Mouse (Mus musculus) retina, adult 2 months (tissue): ENCODE data around the gene Stk39.

ENCODE experiments used
- DNase-seq: peaks from one replicate; pipeline ENCODE4 v3.0.0-alpha.2; 2012; ENCODE audit warnings: low read depth, low spot score

Gene Stk39

DNA sequence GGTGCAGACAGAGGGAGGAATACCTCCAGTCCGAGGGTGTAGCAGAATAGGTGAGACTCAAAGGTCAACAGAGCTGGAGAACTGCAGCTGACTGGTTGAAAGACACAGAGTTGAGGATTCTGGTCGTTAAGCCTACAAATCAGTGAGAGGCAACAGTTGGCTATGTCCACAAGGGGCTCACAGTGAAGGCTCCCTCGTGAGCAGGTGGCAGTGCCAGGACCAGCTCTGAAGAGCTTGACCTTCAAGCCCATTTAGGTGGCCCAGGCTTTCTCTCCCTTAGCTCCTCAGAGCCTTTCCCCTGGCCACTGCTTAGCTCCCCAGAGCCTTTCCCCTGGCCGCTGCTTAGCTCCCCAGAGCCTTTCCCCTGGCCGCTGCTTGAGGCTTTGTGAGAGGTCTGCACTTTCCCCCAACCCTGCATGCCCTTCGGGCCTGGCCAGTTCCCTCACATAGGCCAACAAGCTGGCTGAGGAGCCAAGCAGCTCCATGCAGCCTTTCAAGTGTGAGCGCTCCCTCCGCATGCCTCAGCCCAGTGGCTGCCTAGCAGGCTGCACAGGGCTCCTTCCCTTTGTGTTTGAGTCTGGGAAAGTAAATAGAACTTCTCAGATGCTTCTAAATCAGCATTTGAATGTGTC is 125.3 kb downstream of the Stk39 start:
- no peak for DNase-seq

DNA sequence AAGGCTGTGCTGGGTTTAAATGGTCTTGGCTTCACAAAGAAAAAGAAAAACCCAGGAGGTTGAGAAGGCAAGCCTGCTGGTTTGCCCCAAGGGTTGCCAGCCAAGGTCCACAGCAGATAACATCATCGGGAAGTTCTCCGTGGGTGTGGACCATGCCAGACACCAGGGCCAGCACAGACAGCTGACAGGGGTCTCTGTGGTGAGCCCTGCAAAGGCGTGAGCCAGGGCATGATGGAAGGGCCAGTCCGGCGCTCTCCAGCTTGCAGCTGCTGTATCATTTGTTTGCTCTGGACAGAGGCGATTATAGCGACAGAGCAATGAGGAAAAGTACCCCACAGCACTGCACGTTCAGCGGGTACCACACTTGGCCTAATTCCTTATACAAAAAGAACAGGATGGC is 126.8 kb downstream of the Stk39 start:
- DNase-seq, result no peak

DNA sequence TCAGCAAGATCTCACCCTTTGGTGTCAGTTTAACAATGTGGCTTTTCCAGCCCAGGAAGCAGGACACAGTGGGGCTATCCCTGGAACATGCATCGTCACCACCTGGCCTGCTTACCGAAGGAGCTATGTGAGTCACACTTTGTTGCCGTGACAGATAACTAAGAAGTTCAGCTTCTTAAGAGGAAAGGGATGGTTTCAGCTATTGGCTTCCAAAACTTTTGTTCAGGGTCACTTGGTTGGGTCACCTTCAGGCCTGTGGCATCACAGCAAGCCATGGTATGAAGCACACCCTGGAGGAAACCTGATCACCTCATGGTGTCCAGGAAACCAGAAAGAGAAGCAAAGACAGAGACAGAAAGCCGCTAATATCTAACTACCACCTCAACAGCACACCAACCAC is 128.3 kb downstream of the Stk39 start:
- no peak for DNase-seq

DNA sequence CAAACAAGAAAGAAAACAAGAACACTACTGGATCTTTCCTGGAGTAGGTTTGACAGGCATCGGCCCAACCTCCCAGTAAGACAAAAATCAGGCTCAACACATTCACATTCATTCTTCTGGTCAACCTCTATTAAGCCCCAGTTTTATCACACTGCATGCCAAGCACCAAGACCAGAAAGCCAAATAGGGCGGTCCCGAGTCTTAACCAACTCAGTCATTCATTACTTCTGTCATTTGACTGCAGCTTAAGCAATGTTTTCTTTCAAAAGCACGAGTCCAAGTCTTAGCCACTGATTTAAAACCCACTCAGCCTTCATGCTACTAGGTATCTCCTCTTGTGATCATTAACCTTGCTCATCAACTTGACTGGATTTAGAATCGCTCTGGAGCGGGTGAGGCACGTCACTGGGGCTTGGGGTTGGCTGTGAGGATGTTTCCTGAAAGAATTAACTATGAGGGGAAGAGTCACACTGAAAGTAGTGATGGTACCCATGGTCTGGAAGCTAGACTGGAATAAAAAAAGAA is 129.9 kb downstream of the Stk39 start:
- no peak for DNase-seq

DNA sequence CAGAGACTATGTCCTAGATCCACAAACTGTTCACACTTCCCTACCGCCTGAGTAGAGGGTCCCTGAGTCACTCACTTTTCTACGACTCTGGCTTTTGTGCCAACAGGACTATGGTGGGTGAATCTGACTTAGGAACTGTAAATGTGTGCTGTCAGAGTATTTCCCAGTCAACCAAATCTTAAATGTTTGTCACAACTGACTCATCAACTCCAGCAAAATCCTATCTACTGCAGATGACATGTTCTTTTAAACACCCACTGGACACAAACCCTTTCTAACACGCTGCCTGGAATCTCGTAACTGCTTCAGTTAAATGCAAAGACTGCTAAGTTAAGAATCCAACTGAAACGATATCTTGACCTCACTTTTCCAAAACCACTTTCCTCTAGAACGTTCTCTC is 135.2 kb downstream of the Stk39 start:
- DNase-seq, result no peak

DNA sequence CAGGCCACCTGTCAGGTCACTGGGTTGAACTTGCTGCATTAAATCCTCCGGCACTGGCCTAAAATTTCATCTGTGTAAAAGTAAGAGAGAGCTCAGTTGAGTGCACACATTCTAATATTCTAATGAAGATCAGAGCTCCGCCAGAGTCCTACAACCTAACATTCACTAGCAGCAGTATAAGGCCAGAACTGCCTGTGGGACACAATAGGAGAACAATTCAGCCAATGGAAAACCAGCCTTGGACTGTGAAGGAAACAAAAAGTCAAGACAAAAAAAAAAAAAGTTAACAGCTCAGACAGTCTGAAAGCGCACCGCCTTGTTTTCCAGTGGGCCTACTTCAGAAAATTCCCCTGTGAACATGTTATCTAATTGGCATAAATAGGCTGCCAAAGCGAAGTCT is 137.1 kb downstream of the Stk39 start:
- no peak for DNase-seq

DNA sequence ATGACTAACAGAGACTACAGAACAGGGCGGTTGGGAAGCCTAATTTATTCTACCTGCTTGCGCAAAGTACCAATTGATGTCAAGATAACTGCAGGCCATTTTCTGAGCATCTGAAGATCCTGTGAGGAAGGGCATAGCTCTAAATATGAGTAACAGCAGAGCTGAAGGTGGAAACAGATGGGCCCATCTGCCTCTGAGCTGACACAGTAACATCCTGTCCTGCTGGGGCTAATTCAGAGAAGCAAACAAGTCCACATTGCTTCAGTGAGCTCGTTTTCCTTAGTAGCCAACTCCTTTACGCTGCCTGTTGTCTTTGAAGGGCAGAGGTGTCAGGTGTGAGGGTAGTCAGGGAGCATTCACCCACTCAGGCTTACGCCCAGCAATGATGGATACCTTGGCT is 146.8 kb downstream of the Stk39 start:
- DNase-seq, result no peak

DNA sequence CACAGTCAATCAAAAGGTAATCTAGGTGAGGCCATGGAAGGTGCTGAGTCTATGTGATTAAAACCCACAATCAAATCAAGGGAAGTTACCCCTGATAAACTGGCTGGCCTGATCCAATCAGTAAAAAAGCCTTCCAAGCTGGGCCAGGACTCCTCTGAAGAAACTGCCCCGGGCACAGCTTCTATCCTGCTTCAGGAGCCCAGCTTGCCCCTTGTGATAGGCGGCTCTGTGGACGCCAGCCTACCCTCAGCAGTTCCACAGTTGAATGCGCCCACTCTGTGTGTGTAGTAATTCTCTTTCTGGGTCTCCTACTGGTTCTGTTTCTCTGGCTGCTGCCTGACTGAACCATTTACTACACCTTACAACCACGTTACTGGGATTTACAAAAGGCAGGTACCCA is 150.8 kb downstream of the Stk39 start:
- DNase-seq, result no peak

DNA sequence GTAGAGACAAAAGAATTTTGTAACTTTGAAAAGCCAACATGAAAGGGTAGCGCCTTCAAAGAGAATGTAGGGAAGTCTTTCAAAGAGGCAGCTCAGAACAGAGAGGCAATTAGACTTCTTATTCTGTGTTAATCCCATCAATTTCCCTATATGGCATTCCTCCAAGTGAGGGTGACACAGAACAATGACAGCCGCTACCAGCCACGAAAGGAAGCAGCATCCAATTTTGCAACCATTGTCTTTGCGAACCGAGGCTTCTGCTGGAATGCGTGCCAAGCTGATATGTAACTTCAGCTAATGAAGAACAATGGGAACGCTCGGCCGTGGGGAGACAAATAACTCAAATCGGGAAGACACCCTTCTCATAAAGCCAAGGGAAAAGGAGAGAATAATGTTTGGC is 151.4 kb downstream of the Stk39 start:
- DNase-seq, result no peak

DNA sequence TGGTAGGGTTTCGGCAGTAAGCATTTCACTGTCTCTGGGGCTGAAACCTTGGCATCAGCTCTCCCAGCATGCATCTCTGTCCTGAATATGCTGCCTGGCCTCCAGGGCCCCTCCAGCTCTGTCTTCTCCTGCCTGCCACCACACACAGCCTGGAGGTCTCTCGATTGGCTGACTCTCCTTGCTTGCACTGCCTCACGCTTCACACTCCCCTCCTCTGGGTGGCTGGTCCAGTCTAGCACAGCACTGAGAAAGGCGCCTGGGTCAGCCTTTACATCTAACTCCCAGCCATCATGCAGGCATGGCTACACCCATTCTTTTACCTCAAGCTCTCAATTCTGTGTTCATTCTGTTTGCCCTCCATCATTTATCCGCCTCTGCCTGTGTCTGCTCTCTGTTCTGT is 153.6 kb downstream of the Stk39 start:
- DNase-seq, result no peak

DNA sequence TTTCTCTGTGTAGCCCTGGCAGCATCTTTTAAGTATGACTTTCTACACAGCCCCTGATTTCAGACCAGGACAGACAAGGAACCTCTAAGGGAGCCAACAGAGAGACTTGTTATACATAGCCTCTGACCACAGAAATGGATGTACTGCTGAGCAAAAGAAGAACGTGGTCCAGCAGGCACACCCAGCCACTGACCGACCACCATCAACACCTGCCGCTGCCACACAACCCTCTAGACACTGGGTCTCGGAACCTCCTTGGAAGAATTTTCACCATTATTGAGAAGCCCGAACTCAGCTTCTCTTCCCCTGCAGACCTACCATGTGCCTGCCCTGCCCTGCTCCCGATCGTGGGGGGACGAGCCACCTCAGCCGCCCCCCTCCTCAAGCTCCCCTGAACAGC is 154.2 kb downstream of the Stk39 start:
- no peak for DNase-seq

DNA sequence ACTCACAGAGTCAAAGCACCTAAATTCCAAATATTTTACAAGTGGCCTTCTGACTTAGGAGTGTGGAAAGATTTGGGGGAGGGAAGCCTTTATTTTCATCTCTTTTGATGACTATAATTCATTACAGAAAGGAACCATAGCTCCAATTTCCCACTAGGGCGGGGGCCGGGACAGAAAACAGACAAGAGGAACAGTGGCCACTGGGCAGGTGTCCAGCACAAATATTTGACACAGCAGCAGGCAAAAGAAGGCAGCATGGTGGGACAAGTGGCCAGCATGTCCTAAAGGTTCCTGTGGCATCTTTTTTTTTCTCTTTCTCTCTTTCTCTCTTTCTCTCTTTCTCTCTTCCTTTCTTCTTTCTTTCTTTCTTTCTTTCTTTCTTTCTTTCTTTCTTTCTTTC is 154.6 kb downstream of the Stk39 start:
- DNase-seq, result no peak

DNA sequence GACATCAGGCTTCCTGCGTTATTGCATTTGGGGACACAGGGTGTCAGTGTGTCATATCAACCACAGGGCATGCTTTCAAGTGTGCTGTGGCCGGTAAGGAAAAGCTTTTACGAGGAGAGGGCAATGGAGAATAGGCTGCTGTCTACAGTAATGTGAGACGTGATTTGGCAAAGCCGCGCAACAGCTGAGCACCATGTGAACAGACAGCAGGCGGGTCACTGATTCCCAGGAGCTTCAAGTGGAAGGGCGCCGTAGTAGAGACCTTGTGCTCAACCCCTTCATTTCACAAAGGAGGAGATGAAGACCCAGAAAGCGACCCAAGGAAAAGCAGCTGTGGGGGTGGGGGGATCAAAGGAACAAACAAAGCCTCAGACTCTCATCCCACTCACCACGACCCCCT is 156.8 kb downstream of the Stk39 start:
- no peak for DNase-seq

DNA sequence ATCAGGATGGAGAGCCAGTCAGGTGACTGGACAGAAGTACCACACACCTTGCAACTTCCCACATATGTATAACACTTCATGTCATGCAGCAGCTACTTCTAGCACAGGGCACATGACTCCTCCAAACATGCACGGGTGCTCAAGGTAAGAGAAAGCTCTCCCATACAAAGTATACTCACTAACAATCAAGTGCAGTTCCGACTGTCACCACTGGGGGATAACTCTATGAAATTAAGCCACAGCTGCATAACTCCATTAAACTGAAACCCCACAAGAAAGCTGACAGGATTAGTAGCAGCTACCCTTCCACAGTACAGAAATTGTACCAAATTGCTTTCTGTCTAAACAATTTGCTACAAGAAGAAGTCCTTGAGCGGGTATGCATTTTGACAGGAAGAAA is 161.9 kb downstream of the Stk39 start:
- no peak for DNase-seq

DNA sequence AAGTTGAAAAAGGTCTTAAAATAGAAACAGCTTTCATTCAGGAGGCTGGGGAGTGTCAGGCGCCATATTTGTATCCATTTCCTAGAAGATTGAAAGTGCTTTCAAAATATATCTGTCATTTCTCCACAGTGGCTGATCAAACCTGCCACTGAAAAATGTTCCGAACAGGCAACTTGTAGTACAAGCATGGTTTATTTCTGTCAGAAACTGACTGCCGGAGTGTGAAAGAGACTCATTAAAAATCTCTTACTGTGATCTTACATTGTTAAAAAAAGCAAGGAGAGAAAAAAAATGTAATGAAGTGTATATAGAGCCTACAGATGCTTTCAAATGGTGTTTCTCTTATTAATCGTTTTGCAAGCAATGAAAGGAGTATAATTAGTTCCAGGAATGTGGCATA is 165.5 kb downstream of the Stk39 start:
- DNase-seq, result no peak

DNA sequence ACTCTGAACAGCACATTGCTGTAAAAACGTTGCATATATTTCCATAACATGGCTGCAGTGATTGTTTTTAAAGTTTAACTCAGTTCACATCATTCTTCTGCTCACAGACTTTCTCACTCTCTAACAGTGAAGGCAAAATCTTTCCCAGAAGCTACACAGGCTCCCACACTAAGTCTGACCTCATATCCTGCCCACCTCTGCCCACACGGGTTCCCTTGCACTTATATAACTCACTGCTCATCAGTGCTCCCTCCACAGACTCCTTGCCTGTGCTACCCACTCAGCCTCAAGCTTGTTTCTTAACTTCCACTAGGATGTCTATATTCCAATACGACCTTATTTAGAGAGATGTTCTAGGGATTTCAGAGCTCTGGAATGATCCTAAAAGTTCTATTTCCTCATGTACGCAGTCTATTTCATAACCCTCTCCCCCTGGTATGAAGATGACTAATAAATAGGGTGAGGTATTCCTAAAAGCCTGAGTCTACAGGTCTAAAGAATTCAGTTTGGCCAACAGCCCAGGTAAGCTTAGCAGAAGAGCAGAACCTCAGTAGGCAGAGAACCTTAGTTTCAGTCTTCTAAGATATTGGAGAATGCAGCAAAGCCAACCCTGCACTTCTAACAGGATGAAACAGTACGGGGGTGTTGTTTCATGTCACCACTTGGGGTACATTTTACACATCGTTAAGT is 167.2 kb downstream of the Stk39 start:
- DNase-seq, result no peak

DNA sequence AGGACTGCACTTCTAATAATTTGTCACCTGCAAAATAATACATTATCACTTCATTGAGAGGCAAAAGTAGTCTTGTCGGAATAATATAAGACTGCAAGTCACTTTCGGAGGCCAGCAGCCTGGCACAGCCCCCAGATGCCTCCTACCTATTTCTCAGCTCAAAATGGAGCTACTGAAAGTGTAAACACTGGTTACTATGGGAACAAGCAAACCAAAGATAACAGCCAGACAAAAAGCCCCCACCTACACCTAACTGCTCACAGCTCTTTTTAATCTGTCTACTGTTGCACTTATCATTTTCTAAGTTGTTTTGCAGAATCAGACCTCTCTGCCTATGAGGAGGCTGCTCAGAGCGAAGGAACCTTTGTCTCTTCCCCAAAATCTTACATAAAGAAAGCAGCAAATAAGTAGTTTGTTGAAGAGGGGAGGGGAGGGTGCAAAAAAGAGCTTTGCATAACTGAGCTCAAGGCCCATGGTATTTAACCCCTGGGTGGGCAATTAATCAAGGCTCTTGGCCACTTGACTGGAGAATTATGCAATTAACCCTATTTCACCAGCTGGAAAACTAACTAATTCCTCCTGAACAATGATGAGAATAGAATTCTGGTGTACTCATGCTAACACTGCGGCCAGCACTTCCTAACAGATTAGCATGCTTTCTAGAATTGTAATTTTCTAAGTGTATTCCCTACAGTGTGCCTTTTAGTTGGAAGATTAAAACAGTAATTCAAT is 170.1 kb downstream of the Stk39 start:
- DNase-seq, result no peak

DNA sequence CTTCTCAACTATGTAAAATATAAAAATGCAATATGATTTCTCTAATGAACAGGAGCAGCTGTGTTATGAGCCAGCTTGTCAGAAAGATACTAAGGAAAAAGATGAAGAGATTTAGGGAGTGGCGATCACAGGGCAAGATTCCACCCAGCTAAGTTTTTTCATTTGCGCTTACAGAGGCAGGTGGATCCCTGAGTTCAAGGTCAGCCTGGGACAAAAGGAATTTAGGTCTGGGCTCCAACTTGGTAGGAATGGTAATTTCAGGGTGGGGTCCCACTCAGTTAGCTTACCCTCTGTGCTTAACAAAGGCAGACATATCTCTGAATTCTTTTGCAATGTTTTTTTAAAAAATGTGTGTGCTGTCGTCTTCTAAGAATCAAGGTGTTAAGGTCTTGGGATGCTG is 173.7 kb downstream of the Stk39 start:
- no peak for DNase-seq

DNA sequence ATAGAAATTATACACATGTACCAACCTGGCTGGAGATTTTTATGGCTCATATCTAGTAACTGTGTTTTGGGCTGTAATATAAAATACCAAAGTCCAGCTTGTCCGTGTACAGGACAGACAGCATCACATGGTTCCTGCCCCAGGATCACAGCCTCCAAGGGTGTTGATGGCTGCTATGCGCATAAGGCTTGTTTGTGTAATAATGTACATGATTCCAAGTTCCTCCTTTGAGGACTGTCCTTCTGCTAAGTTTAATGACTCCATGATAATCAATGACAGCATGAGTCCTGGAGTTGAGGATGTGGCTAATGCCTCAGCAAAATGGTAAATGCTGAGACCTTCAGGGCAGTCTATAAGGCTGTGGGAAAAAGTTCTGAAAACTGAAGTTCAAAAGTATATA is 174.1 kb downstream of the Stk39 start:
- DNase-seq, result no peak

DNA sequence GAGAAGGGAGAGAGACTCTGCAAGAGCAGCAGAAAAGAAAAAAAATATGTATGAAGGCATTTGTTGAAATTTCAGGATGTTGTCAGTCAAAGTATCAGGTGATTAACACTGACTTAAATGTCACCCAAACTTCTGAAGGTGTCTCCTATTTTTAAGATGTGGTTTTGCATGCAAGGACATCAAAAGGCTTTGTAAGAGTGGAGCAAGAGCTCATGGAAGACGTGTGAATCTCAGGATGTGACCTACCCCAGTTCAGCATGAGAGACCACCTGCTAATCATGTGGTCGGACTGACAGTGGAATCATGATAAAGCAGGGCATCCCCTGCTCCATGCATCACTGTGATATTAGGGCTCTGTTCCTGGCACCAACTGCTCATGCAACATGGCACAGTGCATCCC is 175.3 kb downstream of the Stk39 start:
- no peak for DNase-seq

DNA sequence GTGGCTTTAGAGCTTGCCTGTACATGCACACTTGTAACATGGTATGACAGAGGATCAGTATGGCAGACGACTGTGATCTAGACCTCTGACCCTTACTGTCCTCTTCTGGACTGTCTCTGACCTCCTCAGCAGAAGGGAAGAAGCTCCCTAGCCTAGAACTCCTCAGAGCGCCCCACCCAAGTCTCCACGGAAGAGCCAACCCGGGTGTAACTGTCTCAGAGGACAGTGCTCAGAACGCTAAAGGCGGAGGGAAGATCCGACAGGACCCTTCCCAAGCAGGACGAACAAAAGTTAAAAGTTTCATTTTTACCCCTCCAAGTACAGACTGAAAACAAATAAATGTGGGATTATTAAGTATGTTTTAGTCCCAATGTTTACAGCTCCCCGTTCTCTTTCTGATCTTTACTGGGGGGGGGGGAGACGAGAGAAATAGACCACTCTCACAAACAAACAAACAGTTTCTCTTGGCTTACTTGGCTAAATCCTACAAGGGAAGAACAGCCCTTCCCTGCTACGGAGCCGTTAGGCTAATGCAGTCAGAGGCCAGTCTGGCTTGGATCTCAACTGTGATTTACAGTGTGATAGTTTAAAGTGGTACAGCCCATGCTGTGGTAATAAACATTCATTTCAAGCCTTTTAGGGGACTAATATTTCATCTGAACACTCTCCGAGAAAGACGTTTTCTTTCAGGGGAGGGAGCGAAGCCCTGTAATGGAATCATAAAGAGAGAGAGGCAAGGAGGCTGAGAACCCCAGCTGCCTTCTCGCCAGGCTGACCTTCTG is 179.3 kb downstream of the Stk39 start:
- DNase-seq, result no peak

DNA sequence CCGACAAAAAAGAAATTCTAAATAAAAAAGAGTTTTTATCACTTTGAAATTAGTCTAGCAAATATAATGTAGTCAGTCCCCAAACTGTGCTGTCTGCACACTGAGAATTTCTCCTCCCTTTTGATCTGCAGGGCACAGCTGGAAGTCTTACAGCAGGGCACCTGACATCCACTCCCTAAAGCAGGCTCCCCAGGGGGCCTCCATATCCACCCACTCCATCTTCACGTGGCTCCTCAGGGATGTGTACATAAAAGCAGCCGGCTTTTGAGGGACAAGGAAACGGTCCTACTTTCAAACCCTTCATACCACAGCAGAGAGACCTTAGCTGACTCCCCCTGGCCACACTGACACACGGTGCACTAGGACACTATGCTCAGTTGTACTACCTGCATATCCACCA is 180.2 kb downstream of the Stk39 start:
- DNase-seq, result no peak
